Mouse (Mus musculus): ENCODE measurements around the gene Cldn6. TPM values are rescaled to one million over a fixed set of nuclear protein-coding genes. Genes with fewer than 3 reads are reported as not detected.

The Cldn6 gene
- polyA plus RNA-seq (2012; rRNA removed): 0.18 and 0.32 TPM in 2 replicates

DNA sequence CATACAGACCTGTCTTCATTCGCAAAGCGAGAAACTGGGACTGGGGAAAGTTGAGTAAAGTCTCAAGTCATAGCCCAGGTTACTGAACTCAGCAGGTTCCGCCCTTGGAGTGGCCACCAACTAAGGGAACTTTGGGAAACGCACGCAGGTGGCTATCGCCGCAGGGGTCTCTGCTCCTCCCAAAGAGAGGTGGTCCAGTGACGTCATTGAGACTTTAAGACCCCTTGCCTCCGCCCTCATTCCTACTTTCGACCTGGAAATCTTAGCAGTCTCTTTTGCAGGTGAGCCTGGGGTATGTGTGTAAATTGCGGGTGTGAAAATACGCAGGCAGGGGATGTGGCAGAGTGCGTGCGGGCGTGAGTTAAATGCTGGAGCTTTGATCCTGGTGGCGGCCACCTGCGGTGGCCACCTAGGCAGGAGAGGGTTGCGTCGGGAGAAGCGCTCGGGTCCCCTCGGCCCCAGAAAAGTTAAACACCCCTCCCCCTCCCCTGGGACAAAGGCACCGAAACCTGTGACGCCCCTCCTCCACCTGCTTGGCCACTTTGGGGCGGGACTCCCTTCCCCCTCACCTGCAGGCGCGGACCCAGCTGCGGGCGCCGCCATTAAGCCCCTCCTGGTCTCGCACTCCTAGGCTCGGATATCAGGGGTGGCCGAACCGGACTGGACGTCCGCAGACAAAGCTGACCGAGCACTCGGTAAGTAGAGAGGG lies at the start of gene Cldn6:
TSS of gene Cldn6 (plus strand) at position 123 of the 709 bp plus-strand sequence.
- H3K4me1 ChIP-seq (ENCODE audit: control insufficient read depth, insufficient read depth, insufficient read length): peaks cover 11% of the 10 kb centered on the region
- peaks cover 10% of the 10 kb centered on the region for H3K27me3 ChIP-seq (ENCODE audit: control insufficient read depth, insufficient read depth, low read length)
- no peak for DNase-seq (ENCODE audit: low read depth in 1 of 2, low spot score in 2 of 2)
- no peak for TF ChIP-seq CTCF (IDR thresholded peaks at IDR 0.05; ENCODE audit: extremely low read depth, insufficient read depth, insufficient read length, insufficient replicate concordance)
- TF ChIP-seq POLR2A (IDR thresholded peaks at IDR 0.05; ENCODE audit: low read depth, low read length): no peak
- 15% methylated on average over 38 of the region's 38 CpGs for WGBS
- no peak within 1 kb of the TSS for H3K4me3 ChIP-seq (ENCODE audit: extremely low read depth, insufficient read depth, insufficient read length)
- H3K27ac ChIP-seq (ENCODE audit: insufficient read depth, low read length): no peak within 1 kb of the TSS
- H3K36me3 ChIP-seq (ENCODE audit: control insufficient read depth, insufficient read depth, low read length): no peaks in the 10 kb centered on the region

DNA sequence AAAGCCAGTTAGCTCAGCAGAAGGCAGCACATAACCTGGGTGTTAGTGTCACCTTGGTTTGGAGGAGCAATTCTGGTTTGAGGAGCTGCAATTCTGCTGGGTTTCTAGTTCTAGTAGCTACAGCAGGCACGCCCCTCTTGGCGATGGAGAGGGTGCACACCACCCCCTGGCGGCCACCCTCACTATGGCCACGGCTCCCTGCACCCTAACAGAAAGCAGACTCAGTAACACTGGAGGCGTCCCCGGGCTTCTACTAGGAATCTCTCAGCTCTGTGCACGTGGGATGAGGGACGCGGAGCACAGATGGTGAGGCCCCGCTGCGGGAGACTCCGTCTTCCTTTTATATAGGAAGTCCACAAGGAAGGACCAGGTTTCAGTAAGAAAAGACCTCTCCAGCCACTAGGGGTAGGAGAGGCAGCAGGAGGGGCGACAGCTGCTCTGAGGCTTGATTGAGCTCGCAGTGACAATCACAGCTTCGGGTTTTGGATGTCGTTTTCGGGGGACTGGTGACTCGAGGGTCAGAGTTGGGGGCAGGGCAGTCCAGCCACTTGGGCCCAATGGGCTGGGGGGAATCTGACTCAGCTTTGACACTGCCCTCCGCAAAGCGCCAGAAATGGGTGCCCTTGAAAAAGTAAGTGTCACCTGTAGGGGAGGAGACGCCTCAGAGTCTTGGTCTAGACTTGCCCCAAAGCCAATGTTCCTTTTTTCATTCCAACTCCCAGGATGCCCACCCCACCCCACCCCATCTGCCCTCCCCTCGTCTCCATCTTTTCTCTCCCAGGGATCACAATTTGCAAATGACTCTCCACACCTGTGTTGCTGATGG lies 48.6 kb upstream of the Cldn6 start:
- no peaks in the 10 kb centered on the region for H3K27me3 ChIP-seq (ENCODE audit: control insufficient read depth, insufficient read depth, low read length)
- 13% methylated on average over 22 of the region's 22 CpGs for WGBS

DNA sequence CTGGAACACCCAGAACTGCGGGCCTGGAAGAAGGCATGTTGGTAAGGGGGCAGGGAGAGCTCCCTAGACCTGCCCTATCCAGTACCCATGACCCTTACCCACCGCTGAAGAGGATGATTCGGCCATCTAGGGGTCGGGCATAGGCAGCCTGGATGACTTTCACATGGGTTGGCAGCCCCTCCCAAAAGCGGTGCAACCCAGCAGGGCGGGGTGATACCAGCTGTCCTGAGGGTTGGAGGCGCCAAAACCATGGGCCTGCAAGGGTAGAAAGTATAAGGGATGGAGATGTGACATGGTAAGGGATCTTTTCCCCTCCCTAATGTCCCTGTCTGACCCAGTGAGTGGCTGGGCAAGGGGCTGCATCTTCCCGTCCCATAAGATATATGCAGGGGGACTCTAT lies 47.8 kb upstream of the Cldn6 start:
- no peak for DNase-seq (ENCODE audit: low read depth in 1 of 2, low spot score in 2 of 2)
- H3K27me3 ChIP-seq (ENCODE audit: control insufficient read depth, insufficient read depth, low read length): no peaks in the 10 kb centered on the region
- no peak overlapping the region for H3K27ac ChIP-seq (ENCODE audit: insufficient read depth, low read length)
- no peaks in the 10 kb centered on the region for H3K36me3 ChIP-seq (ENCODE audit: control insufficient read depth, insufficient read depth, low read length)
- TF ChIP-seq CTCF (IDR thresholded peaks at IDR 0.05; ENCODE audit: extremely low read depth, insufficient read depth, insufficient read length, insufficient replicate concordance) (no peak), POLR2A (IDR thresholded peaks at IDR 0.05; ENCODE audit: low read depth, low read length) (no peak)
- no peaks in the 10 kb centered on the region; the same call in 1 of the 2 replicates for H3K4me1 ChIP-seq (ENCODE audit: control insufficient read depth, insufficient read depth, insufficient read length)
- no peak overlapping the region for H3K4me3 ChIP-seq (ENCODE audit: extremely low read depth, insufficient read depth, insufficient read length)
- 83% methylated on average over 8 of the region's 8 CpGs for WGBS

More for the DNA sequence above, 48.6 kb upstream of the Cldn6 start:
- Histone ChIP-seq H3K4me1 (ENCODE audit: control insufficient read depth, insufficient read depth, insufficient read length) (no peaks in the 10 kb centered on the region; the same call in 1 of the 2 replicates), H3K36me3 (ENCODE audit: control insufficient read depth, insufficient read depth, low read length) (no peaks in the 10 kb centered on the region), H3K27ac (ENCODE audit: insufficient read depth, low read length) (no peak overlapping the region), H3K4me3 (ENCODE audit: extremely low read depth, insufficient read depth, insufficient read length) (no peak overlapping the region)
- peak; percentile 31 to 69 for DNase-seq (ENCODE audit: low read depth in 1 of 2, low spot score in 2 of 2)
- TF ChIP-seq POLR2A (IDR thresholded peaks at IDR 0.05; ENCODE audit: low read depth, low read length) (no peak), CTCF (IDR thresholded peaks at IDR 0.05; ENCODE audit: extremely low read depth, insufficient read depth, insufficient read length, insufficient replicate concordance) (peak; percentile 88)

DNA sequence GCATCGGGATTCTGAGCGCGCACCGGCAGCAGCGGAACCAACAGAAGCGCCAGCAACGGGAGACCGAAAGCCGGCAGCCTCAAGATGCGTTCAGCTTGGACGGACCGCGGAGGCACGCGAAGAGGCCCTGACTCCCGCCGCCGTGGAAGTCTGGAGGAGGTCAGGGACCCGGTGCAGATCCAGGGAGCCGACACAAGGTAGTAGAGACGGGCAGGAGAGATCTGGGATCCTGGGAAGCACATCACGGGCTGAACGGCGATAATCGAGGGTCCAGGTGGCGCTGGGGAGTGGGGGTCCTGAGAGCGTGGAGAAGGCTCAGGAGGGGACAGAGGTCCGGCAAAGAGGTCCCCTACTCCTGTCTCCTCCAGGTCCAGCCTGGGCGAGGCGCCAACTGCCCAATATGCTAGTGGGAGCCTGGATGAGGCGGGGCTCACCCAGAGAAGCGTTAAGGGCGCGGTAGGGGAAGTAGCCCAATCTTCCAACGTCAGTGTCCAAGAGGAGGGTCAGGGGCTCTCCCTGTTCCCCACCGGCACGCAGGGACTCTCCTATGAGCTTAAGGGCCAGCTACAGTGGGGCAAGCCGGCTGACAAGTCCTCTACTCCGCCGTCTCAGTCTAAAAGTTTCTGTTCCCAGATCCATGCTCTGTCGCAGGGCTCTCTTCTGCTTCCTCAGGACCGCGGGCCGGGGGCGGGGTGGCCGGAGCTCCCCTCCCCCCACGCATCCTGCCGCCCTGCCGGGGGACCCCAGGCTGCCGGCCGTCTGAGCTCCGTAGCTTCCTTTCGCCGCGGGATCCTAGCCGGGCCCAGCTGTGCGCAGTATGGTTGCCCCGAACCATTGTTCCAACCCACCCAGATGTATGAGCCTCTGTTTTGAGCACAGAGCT lies 34.2 kb upstream of the Cldn6 start, which contains the start of gene Mmp25:
TSS of gene Mmp25 (minus strand) at position 665 of the 883 bp plus-strand sequence.
- Histone ChIP-seq H3K36me3 (ENCODE audit: control insufficient read depth, insufficient read depth, low read length) (no peaks in the 10 kb centered on the region), H3K27ac (ENCODE audit: insufficient read depth, low read length) (no peak within 1 kb of the TSS), H3K4me1 (ENCODE audit: control insufficient read depth, insufficient read depth, insufficient read length) (peaks cover 5% of the 10 kb centered on the region; the same call in 1 of the 2 replicates), H3K4me3 (ENCODE audit: extremely low read depth, insufficient read depth, insufficient read length) (peak within 1 kb of the TSS; percentile 37), H3K27me3 (ENCODE audit: control insufficient read depth, insufficient read depth, low read length) (peaks cover 11% of the 10 kb centered on the region; the same call in 1 of the 2 replicates)
- TF ChIP-seq CTCF (IDR thresholded peaks at IDR 0.05; ENCODE audit: extremely low read depth, insufficient read depth, insufficient read length, insufficient replicate concordance) (no peak), POLR2A (IDR thresholded peaks at IDR 0.05; ENCODE audit: low read depth, low read length) (no peak)
- WGBS: 4% methylated on average over 58 of the region's 58 CpGs
- DNase-seq (ENCODE audit: low read depth in 1 of 2, low spot score in 2 of 2): no peak

DNA sequence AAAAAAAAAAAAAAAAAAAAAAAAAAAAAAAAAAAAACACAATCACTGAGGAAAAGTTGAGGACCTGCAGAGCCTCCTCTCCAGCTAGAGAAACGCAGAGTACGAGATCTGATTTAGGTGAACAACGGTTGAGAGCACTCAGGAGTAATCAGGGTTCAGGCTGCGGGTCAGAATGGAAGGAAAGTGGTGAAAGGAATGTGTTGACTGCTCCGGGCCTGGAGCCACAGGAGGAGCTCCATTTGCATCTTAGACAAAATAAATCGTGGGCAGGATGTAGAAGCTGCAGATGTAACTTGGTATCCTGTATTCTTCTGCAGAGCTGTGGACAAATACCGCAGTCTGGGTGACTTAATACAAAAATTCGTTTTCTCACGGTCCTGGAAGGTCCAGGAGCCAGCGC lies 33.2 kb upstream of the Cldn6 start:
- TF ChIP-seq POLR2A (IDR thresholded peaks at IDR 0.05; ENCODE audit: low read depth, low read length): no peak
- no peak for TF ChIP-seq CTCF (IDR thresholded peaks at IDR 0.05; ENCODE audit: extremely low read depth, insufficient read depth, insufficient read length, insufficient replicate concordance)
- Histone ChIP-seq H3K27ac (ENCODE audit: insufficient read depth, low read length) (no peak overlapping the region), H3K4me3 (ENCODE audit: extremely low read depth, insufficient read depth, insufficient read length) (no peak overlapping the region), H3K4me1 (ENCODE audit: control insufficient read depth, insufficient read depth, insufficient read length) (peaks cover 5% of the 10 kb centered on the region; the same call in 1 of the 2 replicates), H3K27me3 (ENCODE audit: control insufficient read depth, insufficient read depth, low read length) (peaks cover 11% of the 10 kb centered on the region; the same call in 1 of the 2 replicates), H3K36me3 (ENCODE audit: control insufficient read depth, insufficient read depth, low read length) (no peaks in the 10 kb centered on the region)
- 75% methylated on average over 10 of the region's 10 CpGs for WGBS
- no peak for DNase-seq (ENCODE audit: low read depth in 1 of 2, low spot score in 2 of 2)

DNA sequence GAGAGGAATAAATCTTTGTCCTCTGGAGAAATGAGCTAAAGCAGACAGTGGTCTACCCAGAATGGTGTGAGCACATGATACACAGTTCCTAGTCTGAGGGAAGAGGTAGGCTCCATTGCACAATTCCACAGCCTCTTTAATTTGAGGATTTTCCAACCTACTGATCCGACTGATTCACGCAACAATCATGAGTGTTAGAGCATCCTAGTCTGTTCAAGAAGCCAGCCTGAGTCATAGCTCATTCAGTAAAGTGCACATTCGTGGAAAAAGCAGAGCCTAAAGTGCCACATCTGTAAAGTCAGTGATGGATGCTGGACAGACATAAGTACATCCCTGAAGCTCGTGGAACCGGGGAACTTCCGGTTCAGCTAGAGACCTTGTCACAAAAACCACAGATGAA lies 27.7 kb upstream of the Cldn6 start:
- TF ChIP-seq CTCF (IDR thresholded peaks at IDR 0.05; ENCODE audit: extremely low read depth, insufficient read depth, insufficient read length, insufficient replicate concordance): no peak
- TF ChIP-seq POLR2A (IDR thresholded peaks at IDR 0.05; ENCODE audit: low read depth, low read length): no peak
- no peaks in the 10 kb centered on the region for H3K36me3 ChIP-seq (ENCODE audit: control insufficient read depth, insufficient read depth, low read length)
- no peak overlapping the region for H3K4me3 ChIP-seq (ENCODE audit: extremely low read depth, insufficient read depth, insufficient read length)
- no peak for DNase-seq (ENCODE audit: low read depth in 1 of 2, low spot score in 2 of 2)
- H3K4me1 ChIP-seq (ENCODE audit: control insufficient read depth, insufficient read depth, insufficient read length): peaks cover 2% of the 10 kb centered on the region; the same call in 1 of the 2 replicates
- no peaks in the 10 kb centered on the region for H3K27me3 ChIP-seq (ENCODE audit: control insufficient read depth, insufficient read depth, low read length)
- 58% methylated on average over 6 of the region's 6 CpGs for WGBS
- no peak overlapping the region for H3K27ac ChIP-seq (ENCODE audit: insufficient read depth, low read length)

Data from spleen, adult 2 months (tissue).